Mouse (Mus musculus) testis, adult 2 months (tissue): ENCODE measurements at regions not wholly inside any gene's neighbourhood (a gene's known extent, or its start where the extent isn't known, plus 50 kb on each side); places are given as distances from the start of the nearest gene placed in this dataset.

Experiments used
- H3K27ac ChIP-seq: fragments of 200-500 bp; 2 replicates; pipeline ENCODE4 v1.5.1; 2012; ENCODE audit warnings: low read depth, low read length; ENCODE audit not compliant: control insufficient read depth, insufficient read depth
- H3K27me3 ChIP-seq: fragments of 200-500 bp; 2 replicates; pipeline ENCODE4 v1.6.1; 2012; ENCODE audit warnings: mild to moderate bottlenecking, low read length, moderate library complexity; ENCODE audit not compliant: control insufficient read depth, insufficient read depth
- H3K36me3 ChIP-seq: fragments of 200-500 bp; 2 replicates; pipeline ENCODE4 v1.6.1; 2012; ENCODE audit warnings: mild to moderate bottlenecking, low read length; ENCODE audit not compliant: control insufficient read depth, insufficient read depth
- H3K4me1 ChIP-seq: fragments of 200-500 bp; 2 replicates; pipeline ENCODE4 v1.6.1; 2012; ENCODE audit warnings: low read length; ENCODE audit not compliant: control insufficient read depth, insufficient read depth
- H3K4me3 ChIP-seq: fragments of 200-500 bp; 2 replicates; pipeline ENCODE4 v1.5.1; 2012; ENCODE audit warnings: low read depth, mild to moderate bottlenecking, low read length, moderate library complexity, mixed read lengths; ENCODE audit not compliant: control insufficient read depth
- CTCF ChIP-seq: fragments of 200-500 bp; IDR thresholded peaks from 2 replicates; pipeline ENCODE4 v1.5.1; 2012; ENCODE audit warnings: low read depth, mild to moderate bottlenecking, inconsistent platforms, low read length, moderate library complexity; ENCODE audit not compliant: control insufficient read depth, insufficient read depth, insufficient replicate concordance
- POLR2A ChIP-seq: fragments of 200-500 bp; IDR thresholded peaks from 2 replicates; pipeline ENCODE4 v1.6.1; 2012; ENCODE audit warnings: low read depth, mild to moderate bottlenecking, inconsistent platforms, low read length, moderate library complexity; ENCODE audit not compliant: control insufficient read depth

DNA sequence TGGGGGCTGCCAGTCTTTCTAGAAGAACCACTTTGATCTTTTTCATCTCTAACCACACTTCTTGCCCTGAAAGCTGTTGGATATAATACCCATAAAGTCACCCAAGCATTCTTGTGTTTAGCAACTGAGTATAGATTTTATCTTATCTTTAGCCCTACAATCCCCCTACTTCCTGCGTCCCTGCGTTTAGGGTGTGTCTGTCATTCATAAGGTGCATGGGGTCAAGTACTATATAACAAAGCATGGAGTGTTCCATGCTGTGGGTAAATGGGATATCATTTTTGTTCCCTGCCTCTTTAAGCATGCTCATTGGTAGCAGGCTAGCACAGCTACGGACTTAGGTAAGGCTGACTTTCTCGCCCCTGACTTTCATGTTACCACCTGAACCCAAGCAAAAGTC is 122.5 kb upstream of the Twist2 start:
- no peaks in the 10 kb centered on the region for H3K27me3 ChIP-seq
- no peaks in the 10 kb centered on the region for H3K4me1 ChIP-seq
- TF ChIP-seq CTCF: no peak
- no peak for TF ChIP-seq POLR2A
- no peak overlapping the region for H3K27ac ChIP-seq
- H3K4me3 ChIP-seq: no peak overlapping the region
- H3K36me3 ChIP-seq: no peaks in the 10 kb centered on the region

DNA sequence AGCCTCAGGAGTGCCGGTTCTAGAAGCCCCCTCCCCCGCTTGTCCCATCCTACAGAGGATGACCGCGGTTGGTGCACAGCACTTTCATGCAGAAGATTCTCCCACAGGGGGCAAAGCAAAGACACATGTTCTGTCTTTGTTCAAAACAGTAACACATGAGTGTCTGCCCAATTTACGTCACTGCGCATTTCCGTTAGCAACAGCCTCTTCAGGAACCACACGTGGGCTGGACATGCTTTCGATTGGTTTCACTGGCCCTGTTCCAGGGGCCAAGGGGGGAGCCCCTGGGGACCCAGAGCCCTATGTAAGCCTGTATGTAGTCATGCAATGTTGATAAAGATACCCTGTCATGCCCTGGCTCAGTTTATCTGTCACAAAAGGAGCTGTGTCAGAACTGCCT is 116.2 kb upstream of the Twist2 start:
- no peak overlapping the region for H3K27ac ChIP-seq
- no peaks in the 10 kb centered on the region for H3K27me3 ChIP-seq
- no peak for TF ChIP-seq POLR2A
- no peak for TF ChIP-seq CTCF
- no peak overlapping the region for H3K4me3 ChIP-seq
- H3K4me1 ChIP-seq: peaks cover 2% of the 10 kb centered on the region; the same call in 1 of the 2 replicates
- no peaks in the 10 kb centered on the region for H3K36me3 ChIP-seq

- TF ChIP-seq POLR2A (no peak), CTCF (no peak)
- no peaks in the 10 kb centered on the region for H3K36me3 ChIP-seq
- H3K4me1 ChIP-seq: peaks cover 2% of the 10 kb centered on the region; the same call in 1 of the 2 replicates
- H3K4me3 ChIP-seq: no peak overlapping the region
- no peaks in the 10 kb centered on the region for H3K27me3 ChIP-seq
- no peak overlapping the region for H3K27ac ChIP-seq
These were observed 115.5 kb upstream of the Twist2 start for GRCm38 (mm10) chr1:91685789-91686188.

GRCm38 (mm10) chr1:91691601-91692000 is 109.7 kb upstream of the Twist2 start:
- H3K4me3 ChIP-seq: no peak overlapping the region
- no peaks in the 10 kb centered on the region for H3K27me3 ChIP-seq
- H3K27ac ChIP-seq: no peak overlapping the region
- no peaks in the 10 kb centered on the region for H3K36me3 ChIP-seq
- no peak for TF ChIP-seq CTCF
- TF ChIP-seq POLR2A: no peak
- no peaks in the 10 kb centered on the region for H3K4me1 ChIP-seq

- Histone ChIP-seq H3K36me3 (no peaks in the 10 kb centered on the region), H3K27ac (no peak overlapping the region), H3K4me3 (no peak overlapping the region), H3K4me1 (no peaks in the 10 kb centered on the region), H3K27me3 (no peaks in the 10 kb centered on the region)
- TF ChIP-seq CTCF (no peak), POLR2A (no peak)
These were observed 108.4 kb upstream of the Twist2 start for GRCm38 (mm10) chr1:91692709-91693460.

- H3K27ac ChIP-seq: no peak overlapping the region
- TF ChIP-seq CTCF (no peak), POLR2A (no peak)
- no peaks in the 10 kb centered on the region for H3K27me3 ChIP-seq
- H3K4me3 ChIP-seq: no peak overlapping the region
- no peaks in the 10 kb centered on the region for H3K36me3 ChIP-seq
- H3K4me1 ChIP-seq: no peaks in the 10 kb centered on the region
These were observed 104.2 kb upstream of the Twist2 start for GRCm38 (mm10) chr1:91697053-91697452.

DNA sequence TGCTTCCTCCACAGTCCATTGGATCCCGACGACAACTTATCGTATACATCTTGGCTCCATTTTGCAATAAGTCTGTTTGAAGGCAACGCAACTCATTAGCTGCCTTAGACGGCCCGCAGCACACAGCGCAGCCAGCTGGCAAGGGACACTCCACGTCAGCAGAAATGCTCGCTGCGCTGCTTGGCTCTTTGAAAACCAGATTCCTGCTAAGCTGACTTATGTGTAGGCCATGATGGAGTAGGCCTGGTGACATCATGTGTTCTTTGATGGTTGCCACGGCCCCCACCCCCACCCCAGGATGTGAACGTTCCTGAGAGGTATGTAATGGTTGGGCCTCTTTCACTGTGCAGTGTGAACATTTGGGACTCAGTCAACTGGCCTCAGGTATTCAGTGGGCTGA is 99.8 kb upstream of the Twist2 start:
- TF ChIP-seq CTCF (no peak), POLR2A (no peak)
- H3K4me3 ChIP-seq: no peak overlapping the region
- no peaks in the 10 kb centered on the region for H3K27me3 ChIP-seq
- no peak overlapping the region for H3K27ac ChIP-seq
- H3K4me1 ChIP-seq: no peaks in the 10 kb centered on the region
- H3K36me3 ChIP-seq: no peaks in the 10 kb centered on the region
